Mouse (Mus musculus) heart, postnatal 0 days (tissue): ENCODE measurements at regions not wholly inside any gene's neighbourhood (a gene's known extent, or its start where the extent isn't known, plus 50 kb on each side); places are given as distances from the start of the nearest gene placed in this dataset.

ENCODE experiments used
- CTCF ChIP-seq: IDR thresholded peaks from 2 replicates; pipeline ENCODE4 v1.5.1; 2016; ENCODE audit warnings: antibody characterized with exemption, control low read depth, low read depth
- EP300 ChIP-seq: IDR thresholded peaks from 2 replicates; pipeline ENCODE4 v1.6.1; 2016; ENCODE audit warnings: antibody characterized with exemption, low read depth

DNA sequence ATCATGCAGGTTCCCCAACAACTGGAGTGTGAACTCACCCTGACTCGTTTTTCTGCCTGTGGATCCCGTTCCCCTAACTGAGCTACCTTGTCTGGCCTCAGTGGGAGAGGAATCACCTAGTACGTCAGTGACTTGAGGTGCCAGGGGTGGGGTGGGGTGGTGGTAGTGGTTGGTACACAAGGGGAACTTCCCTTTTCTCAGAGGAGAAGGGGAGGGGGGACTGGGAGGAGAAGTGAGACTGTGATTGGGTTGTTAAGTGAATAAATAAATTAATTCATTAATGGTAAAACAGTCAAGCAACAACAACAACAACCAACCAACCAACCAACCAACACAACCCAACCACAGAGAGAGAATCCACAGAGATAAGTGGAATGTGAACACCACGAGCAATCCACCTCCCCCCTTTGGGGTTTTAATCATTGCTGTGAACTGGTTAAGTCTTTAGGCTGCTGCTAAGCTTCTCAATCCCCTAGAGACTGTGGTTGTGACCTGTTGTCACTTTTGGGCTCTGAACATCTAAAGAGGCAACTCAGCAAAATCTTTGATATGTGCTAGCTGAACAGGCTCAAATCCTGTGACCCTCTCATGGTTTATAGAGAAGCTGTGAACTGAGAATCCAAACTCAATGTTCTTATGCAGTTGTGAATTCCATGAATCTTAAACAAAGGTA lies 111.0 kb upstream of the Fbxo11 start:
- TF ChIP-seq CTCF (no peak), EP300 (no peak)
